Mouse (Mus musculus) kidney, embryonic 15.5 days (tissue): ENCODE measurements around the gene AY074887. TPM values are rescaled to one million over a fixed set of nuclear protein-coding genes. Genes with fewer than 3 reads are reported as not detected.

Source experiments
- ATAC-seq: fragments of 200-750 bp; cut with Nextera tagmentation; replicated peaks from 2 replicates; pipeline ENCODE4 v1.8.0; 2017; ENCODE audit warnings: moderate TSS enrichment; ENCODE audit not compliant: low FRiP score
- H3K27ac ChIP-seq: fragments of 300-500 bp; sonication (generic); 2 replicates; pipeline ENCODE4 v1.5.1; 2015; ENCODE audit warnings: mild to moderate bottlenecking, inconsistent platforms
- H3K27me3 ChIP-seq: fragments of 300-500 bp; sonication (generic); 2 replicates; pipeline ENCODE4 v1.6.1; 2015; ENCODE audit warnings: inconsistent platforms
- H3K36me3 ChIP-seq: fragments of 300-500 bp; sonication (generic); 2 replicates; pipeline ENCODE4 v1.6.1; 2015; ENCODE audit warnings: inconsistent platforms
- H3K4me1 ChIP-seq: fragments of 300-500 bp; sonication (generic); 2 replicates; pipeline ENCODE4 v1.6.1; 2015; ENCODE audit warnings: inconsistent platforms
- H3K4me2 ChIP-seq: fragments of 300-500 bp; sonication (generic); 2 replicates; pipeline ENCODE4 v1.6.1; 2015; ENCODE audit warnings: moderate library complexity, mild to moderate bottlenecking, inconsistent platforms
- H3K4me3 ChIP-seq: fragments of 300-500 bp; sonication (generic); replicated peaks from 2 replicates; pipeline ENCODE4 v1.5.1; 2015; ENCODE audit warnings: mild to moderate bottlenecking, inconsistent platforms
- H3K9ac ChIP-seq: fragments of 300-500 bp; sonication (generic); 2 replicates; pipeline ENCODE4 v1.6.1; 2015; ENCODE audit warnings: mild to moderate bottlenecking, inconsistent platforms
- H3K9me3 ChIP-seq: fragments of 300-500 bp; sonication (generic); replicated peaks from 2 replicates; pipeline ENCODE4 v1.6.1; 2016; ENCODE audit warnings: inconsistent platforms
- WGBS: fragments of 180-500 bp; shearing (Covaris S2); methylation state at CpG from one replicate; pipeline ENCODE4 v1.1.7; 2015; ENCODE audit warnings: mixed read lengths; 5-methylcytosine and 5-hydroxymethylcytosine counted together
- polyA plus RNA-seq: library from polyadenylated mRNA; unstranded; fragments of >200 nt; fragmentation: Nextera tagmentation; extraction: Ambion mirVana; gene quantifications from 2 replicates; pipeline ENCODE4 v1.2.1, GENCODE M21; 2015

The AY074887 gene
- polyA plus RNA-seq, 1 experiment from 2014 or later, result 1.4 TPM

GRCm38 (mm10) chr9:54915576-54915975, 35.2 kb downstream of the AY074887 start:
- Histone ChIP-seq H3K4me1 (peaks cover 9% of the 10 kb centered on the region; the same call in 1 of the 2 replicates), H3K4me2 (no peak overlapping the region), H3K9me3 (no peaks in the 10 kb centered on the region), H3K27me3 (no peaks in the 10 kb centered on the region), H3K9ac (no peak overlapping the region), H3K4me3 (no peak overlapping the region), H3K36me3 (peaks cover 13% of the 10 kb centered on the region), H3K27ac (no peak overlapping the region)
- WGBS, result 59% methylated on average over 7 of the region's 7 CpGs
- no peak for ATAC-seq

- Histone ChIP-seq H3K36me3 (peaks cover 69% of the 10 kb centered on the region), H3K4me1 (no peaks in the 10 kb centered on the region), H3K27me3 (no peaks in the 10 kb centered on the region), H3K27ac (no peak overlapping the region), H3K9ac (no peak overlapping the region), H3K9me3 (no peaks in the 10 kb centered on the region), H3K4me3 (no peak overlapping the region), H3K4me2 (no peak overlapping the region)
- ATAC-seq, result no peak
- WGBS, result 88% methylated on average over 5 of the region's 5 CpGs
Measured at GRCm38 (mm10) chr9:54909446-54909845, 41.4 kb downstream of the AY074887 start.

Other genes starting within 250 kb of the AY074887 start
- gene Wdr61, start 216.5 kb downstream of the AY074887 start, polyA plus RNA-seq, result 151 and 160 TPM in 2 replicates
- gene Crabp1, start 186.2 kb downstream of the AY074887 start, polyA plus RNA-seq, result 78.1 and 79.9 TPM in 2 replicates
- 34.8 and 37.0 TPM in 2 replicates for gene Ireb2, start 87.2 kb downstream of the AY074887 start, polyA plus RNA-seq
- gene Hykk, start 33.7 kb downstream of the AY074887 start, polyA plus RNA-seq, result 9.0 and 9.5 TPM in 2 replicates
- 317 and 331 TPM in 2 replicates for gene Psma4, start 208 bp downstream of the AY074887 start, polyA plus RNA-seq
- 1.0 and 1.1 TPM in 2 replicates for gene Chrna5, start 29.9 kb upstream of the AY074887 start, polyA plus RNA-seq
- 1.0 and 1.6 TPM in 2 replicates for gene Chrna3, start 75.6 kb upstream of the AY074887 start, polyA plus RNA-seq
- gene Chrnb4, start 97.8 kb upstream of the AY074887 start, polyA plus RNA-seq, result 2.2 and 2.8 TPM in 2 replicates
- 30.2 and 33.7 TPM in 2 replicates for gene Ube2q2, start 197.9 kb upstream of the AY074887 start, polyA plus RNA-seq